Mouse (Mus musculus): Measurements from ENCODE around the gene Uspl1. TPM values are rescaled to one million over a fixed set of nuclear protein-coding genes. Genes with fewer than 3 reads are reported as not detected.

Gene Uspl1
- polyA plus RNA-seq, 1 experiment from 2014 or later = 15.5 TPM

GRCm38 (mm10) chr5:149235002-149235401 lies 50.9 kb downstream of the Uspl1 start:
- ATAC-seq (ENCODE audit: low FRiP score, low TSS enrichment) (no peak), DNase-seq (ENCODE audit: low spot score) (no peak)
- no peak overlapping the region for H3K4me2 ChIP-seq (replicated peaks; ENCODE audit: low read depth)
- H3K27ac ChIP-seq (replicated peaks) = no peak overlapping the region
- H3K9me3 ChIP-seq (ENCODE audit: control insufficient read depth, low read length) = no peaks in the 10 kb centered on the region
- H3K36me3 ChIP-seq (ENCODE audit: control insufficient read depth, insufficient read depth, low read length) = no peaks in the 10 kb centered on the region
- 70% methylated on average over 7 of the region's 7 CpGs for WGBS
- no peak overlapping the region for H3K4me3 ChIP-seq (ENCODE audit: low read depth, low read length)
- no peaks in the 10 kb centered on the region for H3K4me1 ChIP-seq (replicated peaks; ENCODE audit: control insufficient read depth, insufficient read depth)
- TF ChIP-seq EP300 (optimal IDR thresholded peaks at IDR 0.05) (no peak), CTCF (IDR thresholded peaks at IDR 0.05; ENCODE audit: low read depth) (no peak)
- H3K9ac ChIP-seq (ENCODE audit: low read length) = no peak overlapping the region
- H3K27me3 ChIP-seq (ENCODE audit: control insufficient read depth, insufficient read depth, low read length) = no peaks in the 10 kb centered on the region

DNA sequence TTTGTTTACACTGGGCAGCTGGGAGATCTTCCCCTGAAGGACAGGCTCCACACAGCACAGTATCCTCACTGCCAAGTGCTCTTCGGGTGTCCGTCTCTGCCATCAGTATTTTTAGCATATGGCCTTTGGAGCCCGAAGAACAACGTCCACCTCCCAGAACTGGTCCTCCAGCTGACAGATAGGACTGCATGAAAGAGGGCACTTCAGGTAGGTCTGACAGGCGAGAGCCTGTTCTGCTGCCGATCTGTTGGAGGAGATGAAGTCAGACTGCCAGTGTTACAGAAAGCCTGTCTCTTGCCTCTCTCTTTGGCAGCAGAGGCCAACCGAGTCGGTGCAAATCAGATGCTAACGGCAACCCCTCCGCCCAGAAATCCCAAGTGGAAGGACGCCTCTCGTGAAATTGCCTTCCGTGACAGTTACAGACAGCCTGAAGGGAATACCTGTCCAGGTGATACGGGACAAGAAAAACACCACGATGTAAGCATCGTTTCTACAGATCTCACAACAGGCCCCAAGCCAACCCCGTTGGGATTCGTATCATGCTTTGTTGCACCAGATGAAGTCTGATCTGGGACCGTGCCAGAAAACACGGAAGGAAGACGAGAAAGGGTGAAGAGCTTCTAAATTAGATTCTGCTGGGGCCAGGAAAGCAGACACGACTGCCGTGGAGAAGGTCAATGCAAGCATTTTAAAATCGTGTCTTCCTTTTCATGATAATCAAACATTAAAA lies 53.2 kb downstream of the Uspl1 start:
- 78% methylated on average over 24 of the region's 24 CpGs for WGBS
- Histone ChIP-seq H3K4me1 (replicated peaks; ENCODE audit: control insufficient read depth, insufficient read depth) (no peaks in the 10 kb centered on the region), H3K9ac (ENCODE audit: low read length) (no peak overlapping the region), H3K4me2 (replicated peaks; ENCODE audit: low read depth) (no peak overlapping the region), H3K4me3 (ENCODE audit: low read depth, low read length) (no peak overlapping the region), H3K36me3 (ENCODE audit: control insufficient read depth, insufficient read depth, low read length) (no peaks in the 10 kb centered on the region), H3K27ac (replicated peaks) (no peak overlapping the region), H3K27me3 (ENCODE audit: control insufficient read depth, insufficient read depth, low read length) (no peaks in the 10 kb centered on the region), H3K9me3 (ENCODE audit: control insufficient read depth, low read length) (no peaks in the 10 kb centered on the region)
- no peak for TF ChIP-seq EP300 (optimal IDR thresholded peaks at IDR 0.05)
- TF ChIP-seq CTCF (IDR thresholded peaks at IDR 0.05; ENCODE audit: low read depth) = no peak
- DNase-seq (ENCODE audit: low spot score) = no peak
- ATAC-seq (ENCODE audit: low FRiP score, low TSS enrichment) = no peak

GRCm38 (mm10) chr5:149242467-149242866 lies 58.3 kb downstream of the Uspl1 start:
- no peak overlapping the region for H3K9ac ChIP-seq (ENCODE audit: low read length)
- no peak overlapping the region for H3K4me3 ChIP-seq (ENCODE audit: low read depth, low read length)
- H3K36me3 ChIP-seq (ENCODE audit: control insufficient read depth, insufficient read depth, low read length) = no peaks in the 10 kb centered on the region
- H3K4me2 ChIP-seq (replicated peaks; ENCODE audit: low read depth) = no peak overlapping the region
- TF ChIP-seq CTCF (IDR thresholded peaks at IDR 0.05; ENCODE audit: low read depth) = no peak
- no peak for TF ChIP-seq EP300 (optimal IDR thresholded peaks at IDR 0.05)
- no peaks in the 10 kb centered on the region for H3K27me3 ChIP-seq (ENCODE audit: control insufficient read depth, insufficient read depth, low read length)
- DNase-seq (ENCODE audit: low spot score) = no peak
- WGBS = 89% methylated on average over 5 of the region's 5 CpGs
- H3K27ac ChIP-seq (replicated peaks) = no peak overlapping the region
- H3K9me3 ChIP-seq (ENCODE audit: control insufficient read depth, low read length) = no peaks in the 10 kb centered on the region
- ATAC-seq (ENCODE audit: low FRiP score, low TSS enrichment) = no peak
- no peaks in the 10 kb centered on the region; the same call in 1 of the 2 replicates for H3K4me1 ChIP-seq (replicated peaks; ENCODE audit: control insufficient read depth, insufficient read depth)

DNA sequence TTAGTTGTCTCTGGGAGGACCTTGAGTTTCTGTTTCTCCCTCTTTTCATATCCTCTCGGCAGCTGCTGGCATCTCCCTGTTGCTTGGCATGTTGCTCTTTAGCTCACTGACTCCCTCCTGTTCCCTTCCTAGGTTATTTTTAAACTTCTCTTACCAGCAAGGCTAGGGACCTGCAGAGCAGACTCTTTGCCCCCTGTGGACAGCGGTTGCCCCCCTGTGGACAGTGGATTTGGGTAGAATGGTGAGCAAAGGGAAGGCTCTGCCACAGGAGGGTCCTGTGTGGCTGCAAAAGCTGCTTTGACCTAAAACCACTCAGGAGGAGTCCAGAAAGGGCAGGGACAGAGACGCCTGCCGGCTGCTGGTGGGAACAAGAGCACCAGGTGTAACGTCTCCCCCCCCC lies 58.9 kb downstream of the Uspl1 start:
- DNase-seq (ENCODE audit: low spot score) = no peak
- Histone ChIP-seq H3K4me3 (ENCODE audit: low read depth, low read length) (no peak overlapping the region), H3K27ac (replicated peaks) (no peak overlapping the region), H3K4me1 (replicated peaks; ENCODE audit: control insufficient read depth, insufficient read depth) (no peaks in the 10 kb centered on the region; the same call in 1 of the 2 replicates), H3K27me3 (ENCODE audit: control insufficient read depth, insufficient read depth, low read length) (no peaks in the 10 kb centered on the region), H3K9me3 (ENCODE audit: control insufficient read depth, low read length) (no peaks in the 10 kb centered on the region), H3K36me3 (ENCODE audit: control insufficient read depth, insufficient read depth, low read length) (no peaks in the 10 kb centered on the region), H3K9ac (ENCODE audit: low read length) (no peak overlapping the region), H3K4me2 (replicated peaks; ENCODE audit: low read depth) (no peak overlapping the region)
- WGBS = 41% methylated on average over 5 of the region's 5 CpGs
- no peak for TF ChIP-seq CTCF (IDR thresholded peaks at IDR 0.05; ENCODE audit: low read depth)
- TF ChIP-seq EP300 (optimal IDR thresholded peaks at IDR 0.05) = no peak
- no peak for ATAC-seq (ENCODE audit: low FRiP score, low TSS enrichment)

- DNase-seq (ENCODE audit: low spot score) = no peak
- no peaks in the 10 kb centered on the region for H3K27me3 ChIP-seq (ENCODE audit: control insufficient read depth, insufficient read depth, low read length)
- TF ChIP-seq EP300 (optimal IDR thresholded peaks at IDR 0.05) (no peak), CTCF (IDR thresholded peaks at IDR 0.05; ENCODE audit: low read depth) (no peak)
- H3K4me1 ChIP-seq (replicated peaks; ENCODE audit: control insufficient read depth, insufficient read depth) = no peaks in the 10 kb centered on the region; the same call in 1 of the 2 replicates
- H3K9me3 ChIP-seq (ENCODE audit: control insufficient read depth, low read length) = no peaks in the 10 kb centered on the region
- H3K9ac ChIP-seq (ENCODE audit: low read length) = no peak overlapping the region; the same call in 1 of the 2 replicates
- no peaks in the 10 kb centered on the region for H3K36me3 ChIP-seq (ENCODE audit: control insufficient read depth, insufficient read depth, low read length)
- ATAC-seq (ENCODE audit: low FRiP score, low TSS enrichment) = no peak
- H3K4me2 ChIP-seq (replicated peaks; ENCODE audit: low read depth) = peak overlapping the region; percentile 49
- H3K4me3 ChIP-seq (ENCODE audit: low read depth, low read length) = peak overlapping the region; percentile 23
- WGBS = 17% methylated on average over 9 of the region's 9 CpGs
- H3K27ac ChIP-seq (replicated peaks) = peak overlapping the region; percentile 35; the same call in 1 of the 2 replicates
Observed at GRCm38 (mm10) chr5:149245391-149245964, 61.3 kb downstream of the Uspl1 start.

- WGBS = 9% methylated on average over 16 of the region's 16 CpGs
- Histone ChIP-seq H3K4me1 (replicated peaks; ENCODE audit: control insufficient read depth, insufficient read depth) (no peaks in the 10 kb centered on the region; the same call in 1 of the 2 replicates), H3K27me3 (ENCODE audit: control insufficient read depth, insufficient read depth, low read length) (no peaks in the 10 kb centered on the region), H3K4me2 (replicated peaks; ENCODE audit: low read depth) (peak overlapping the region; percentile 49), H3K36me3 (ENCODE audit: control insufficient read depth, insufficient read depth, low read length) (no peaks in the 10 kb centered on the region), H3K9me3 (ENCODE audit: control insufficient read depth, low read length) (no peaks in the 10 kb centered on the region), H3K9ac (ENCODE audit: low read length) (peak overlapping the region; percentile 41; the same call in 1 of the 2 replicates), H3K4me3 (ENCODE audit: low read depth, low read length) (peak overlapping the region; percentile 23), H3K27ac (replicated peaks) (peak overlapping the region; percentile 35; the same call in 1 of the 2 replicates)
- peak; percentile 86 for ATAC-seq (ENCODE audit: low FRiP score, low TSS enrichment)
- TF ChIP-seq CTCF (IDR thresholded peaks at IDR 0.05; ENCODE audit: low read depth) (no peak), EP300 (optimal IDR thresholded peaks at IDR 0.05) (no peak)
- DNase-seq (ENCODE audit: low spot score) = peak; percentile 77
Observed at GRCm38 (mm10) chr5:149245965-149246470, 61.9 kb downstream of the Uspl1 start.

All from stomach, postnatal 0 days (tissue).